Mouse (Mus musculus) spleen, adult 10 weeks (tissue): ENCODE measurements around the gene Olfr497. TPM values are rescaled to one million over a fixed set of nuclear protein-coding genes. Genes with fewer than 3 reads are reported as not detected.

Experiments
- polyA plus RNA-seq: library from polyadenylated mRNA; stranded (reverse); fragments of 350-450 nt; fragmentation: Illumina TruSeq; extraction: RNeasy Lipid Tissue Mini Kit (QIAGEN cat#74804); gene quantifications from one replicate; pipeline ENCODE4 v1.2.3, GENCODE M21; 2015; ENCODE audit warnings: low replicate concordance; ENCODE audit not compliant: insufficient read depth

Olfr497 gene
- not detected for polyA plus RNA-seq

GRCm38 (mm10) chr7:108420121-108420520 is at the start of gene Olfr497:
Gene Olfr497 (plus strand): TSS chr7:108420421.

GRCm38 (mm10) chr7:108392867-108393266 is 27.4 kb upstream of the Olfr497 start, which contains the start of gene Olfr495:
Gene Olfr495 (plus strand): TSS chr7:108393167.

GRCm38 (mm10) chr7:108465026-108465425 is 44.8 kb downstream of the Olfr497 start, which contains the start of gene Olfr498:
Gene Olfr498 (plus strand): TSS chr7:108465326.

Other genes starting within 250 kb of the Olfr497 start
- not detected for gene Olfr486, start 247.7 kb upstream of the Olfr497 start, polyA plus RNA-seq
- not detected for gene Olfr487, start 205.8 kb upstream of the Olfr497 start, polyA plus RNA-seq
- gene Olfr488, start 162.1 kb upstream of the Olfr497 start, polyA plus RNA-seq: not detected
- gene Olfr490, start 131.5 kb upstream of the Olfr497 start, polyA plus RNA-seq: not detected
- not detected for gene Olfr491, start 107.0 kb upstream of the Olfr497 start, polyA plus RNA-seq
- gene Olfr492, start 96.7 kb upstream of the Olfr497 start, polyA plus RNA-seq: not detected
- not detected for gene Olfr493, start 73.4 kb upstream of the Olfr497 start, polyA plus RNA-seq
- not detected for gene Olfr494, start 55.1 kb upstream of the Olfr497 start, polyA plus RNA-seq
- gene Olfr495, start 27.3 kb upstream of the Olfr497 start, polyA plus RNA-seq: not detected
- gene Olfr498, start 44.9 kb downstream of the Olfr497 start, polyA plus RNA-seq: not detected
- not detected for gene Olfr502, start 104.6 kb downstream of the Olfr497 start, polyA plus RNA-seq
- gene Olfr503, start 124.1 kb downstream of the Olfr497 start, polyA plus RNA-seq: not detected
- not detected for gene Olfr504, start 145.4 kb downstream of the Olfr497 start, polyA plus RNA-seq
- gene Olfr506, start 190.4 kb downstream of the Olfr497 start, polyA plus RNA-seq: not detected
- gene Olfr507, start 201.4 kb downstream of the Olfr497 start, polyA plus RNA-seq: not detected
- not detected for gene Olfr508, start 209.6 kb downstream of the Olfr497 start, polyA plus RNA-seq
- gene Olfr509, start 231.5 kb downstream of the Olfr497 start, polyA plus RNA-seq: not detected
- not detected for gene Olfr510, start 246.0 kb downstream of the Olfr497 start, polyA plus RNA-seq